Mouse (Mus musculus) hindbrain, embryonic 13.5 days (tissue): ENCODE measurements around the gene Gm29554. TPM values are rescaled to one million over a fixed set of nuclear protein-coding genes. Genes with fewer than 3 reads are reported as not detected.
"Not testable (repeated sequence)": the region's sequence is repeated elsewhere in the genome, so short reads cannot be mapped to it uniquely, and the experiment has no call there.

Source experiments
- ATAC-seq: fragments of 200-750 bp; cut with Nextera tagmentation; 2 replicates; pipeline ENCODE4 v1.8.0; 2017; ENCODE audit warnings: moderate TSS enrichment; ENCODE audit not compliant: low FRiP score
- H3K27ac ChIP-seq: fragments of 300-500 bp; sonication (generic); 2 replicates; pipeline ENCODE4 v1.5.1; 2015; ENCODE audit warnings: inconsistent platforms, mild to moderate bottlenecking, moderate library complexity
- H3K27me3 ChIP-seq: fragments of 300-500 bp; sonication (generic); 2 replicates; pipeline ENCODE4 v1.6.1; 2015; ENCODE audit warnings: mild to moderate bottlenecking, inconsistent platforms
- H3K36me3 ChIP-seq: fragments of 300-500 bp; sonication (generic); 2 replicates; pipeline ENCODE4 v1.6.1; 2015; ENCODE audit warnings: mild to moderate bottlenecking, inconsistent platforms
- H3K4me1 ChIP-seq: fragments of 300-500 bp; sonication (generic); replicated peaks from 2 replicates; pipeline ENCODE4 v1.6.1; 2015; ENCODE audit warnings: inconsistent platforms
- H3K4me2 ChIP-seq: fragments of 300-500 bp; sonication (generic); 2 replicates; pipeline ENCODE4 v1.6.1; 2015; ENCODE audit warnings: inconsistent platforms, mild to moderate bottlenecking, moderate library complexity
- H3K4me3 ChIP-seq: fragments of 300-500 bp; sonication (generic); 2 replicates; pipeline ENCODE4 v1.5.1; 2015; ENCODE audit warnings: mild to moderate bottlenecking, inconsistent platforms
- H3K9ac ChIP-seq: fragments of 300-500 bp; sonication (generic); 2 replicates; pipeline ENCODE4 v1.6.1; 2015; ENCODE audit warnings: mild to moderate bottlenecking, inconsistent platforms
- H3K9me3 ChIP-seq: fragments of 300-500 bp; sonication (generic); 2 replicates; pipeline ENCODE4 v1.6.1; 2016; ENCODE audit warnings: inconsistent platforms
- WGBS: fragments of 180-500 bp; shearing (Covaris S2); methylation state at CpG from one replicate; pipeline ENCODE4 v1.1.7; 2015; 5-methylcytosine and 5-hydroxymethylcytosine counted together
- polyA plus RNA-seq: library from polyadenylated mRNA; unstranded; fragments of >200 nt; fragmentation: Nextera tagmentation; extraction: Ambion mirVana; gene quantifications from 2 replicates; pipeline ENCODE4 v1.2.1, GENCODE M21; 2015

The Gm29554 gene
- not detected in 2 replicates for polyA plus RNA-seq

DNA sequence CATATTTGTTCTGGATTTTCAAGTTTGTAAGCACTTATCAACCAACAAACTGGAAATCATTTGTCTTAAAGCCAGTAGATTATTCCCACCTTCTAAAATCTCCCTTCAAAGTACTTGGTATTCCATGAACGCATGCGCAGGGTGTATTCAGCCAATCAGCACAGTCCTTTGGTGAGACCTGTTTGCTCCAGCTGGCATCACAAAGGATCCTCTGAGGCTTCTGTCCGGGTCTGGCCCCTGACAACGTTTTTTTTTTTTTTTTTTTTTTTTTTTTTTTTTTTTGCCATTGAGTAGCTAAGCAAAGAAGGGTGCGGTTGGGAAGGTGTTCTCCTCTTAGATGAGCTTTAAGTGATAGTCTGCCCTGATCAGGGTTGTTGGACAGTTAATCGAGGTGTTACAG is at the start of gene Gm29554:
Gene Gm29554, plus strand, starts transcription at position 301 of the 400 bp plus-strand sequence.
- H3K4me1 ChIP-seq, H3K9me3 ChIP-seq, H3K4me2 ChIP-seq, H3K9ac ChIP-seq, H3K36me3 ChIP-seq, H3K4me3 ChIP-seq, H3K27ac ChIP-seq, H3K27me3 ChIP-seq, ATAC-seq: not testable (repeated sequence)
- WGBS: no CpG with 5 or more reads among the region's 6 CpGs

Other genes with a start within 250 kb of the Gm29554 start
- not detected in 2 replicates for gene Gm20812, start 108.0 kb downstream of the Gm29554 start, polyA plus RNA-seq